8 mouse cellular contexts compared by ENCODE assay signal in genomic region chr15:98610131-98610633, GRCm38 (mm10). TPM values are rescaled to one million over a fixed set of nuclear protein-coding genes. Genes with fewer than 3 reads are reported as not detected.
DNase-seq lines count a peak whose midpoint lies in the region; ATAC-seq and TF ChIP-seq lines count a peak whose summit lies in the region.

No protein-coding gene starts in this region.

- H3K4me1 ChIP-seq in embryonic fibroblast, embryonic 13.5 days (ENCODE audit: control insufficient read depth, insufficient read depth, low read length) = no peaks in the 10 kb centered on the region
- H3K4me1 ChIP-seq in limb, embryonic 15.5 days = peaks cover 46% of the 10 kb centered on the region
- peaks cover 5% of the 10 kb centered on the region for H3K4me1 ChIP-seq in small intestine, adult 2 months (ENCODE audit: control insufficient read depth, insufficient read depth, insufficient read length, low read length)

- H3K36me3 ChIP-seq in limb, embryonic 15.5 days = peaks cover 4% of the 10 kb centered on the region; the same call in 1 of the 2 replicates
- H3K36me3 ChIP-seq in small intestine, adult 2 months (ENCODE audit: control insufficient read depth, insufficient read depth, low read length) = no peaks in the 10 kb centered on the region

- peak overlapping the region; percentile 91 for H3K4me3 ChIP-seq in left cerebral cortex, adult 2 months
- peak overlapping the region; percentile 80 for H3K4me3 ChIP-seq in embryonic fibroblast, embryonic 13.5 days (ENCODE audit: insufficient read depth, low read length)
- H3K4me3 ChIP-seq in limb, embryonic 15.5 days = peak overlapping the region; percentile 81
- H3K4me3 ChIP-seq in small intestine, adult 2 months (ENCODE audit: low read depth, low read length) = peak overlapping the region; percentile 87

- H3K27ac ChIP-seq in left cerebral cortex, adult 2 months = peak overlapping the region; percentile 97
- no peak overlapping the region for H3K27ac ChIP-seq in embryonic fibroblast, embryonic 13.5 days (ENCODE audit: insufficient read depth, low read length)
- H3K27ac ChIP-seq in limb, embryonic 15.5 days = peak overlapping the region; percentile 89
- peak overlapping the region; percentile 80 for H3K27ac ChIP-seq in small intestine, adult 2 months (ENCODE audit: insufficient read depth, low read depth, low read length)

- TF ChIP-seq POLR2A in embryonic fibroblast, embryonic 13.5 days (IDR thresholded peaks at IDR 0.05; ENCODE audit: low read depth, low read length) = no peak
- TF ChIP-seq POLR2A in small intestine, adult 2 months (IDR thresholded peaks at IDR 0.05; ENCODE audit: low read depth, low read length) = no peak

- no peak for TF ChIP-seq CTCF in left cerebral cortex, adult 2 months (IDR thresholded peaks at IDR 0.05)
- TF ChIP-seq CTCF in embryonic fibroblast, embryonic 13.5 days (IDR thresholded peaks at IDR 0.05; ENCODE audit: borderline replicate concordance, insufficient read depth, low read length) = no peak
- TF ChIP-seq CTCF in small intestine, adult 2 months (IDR thresholded peaks at IDR 0.05; ENCODE audit: extremely low read depth, insufficient read length, insufficient replicate concordance, low read depth, low read length) = no peak

- peak overlapping the region; percentile 92 for H3K4me2 ChIP-seq in limb, embryonic 15.5 days

- H3K27me3 ChIP-seq in limb, embryonic 15.5 days = no peaks in the 10 kb centered on the region
- no peaks in the 10 kb centered on the region for H3K27me3 ChIP-seq in small intestine, adult 2 months (ENCODE audit: control insufficient read depth, insufficient read depth, low read length)

- no peak for ATAC-seq in limb, embryonic 15.5 days (ENCODE audit: insufficient number of reproducible peaks, low FRiP score, low TSS enrichment, low read depth)

- H3K9ac ChIP-seq in limb, embryonic 15.5 days = peak overlapping the region; percentile 82

- DNase-seq in left cerebral cortex, adult 2 months (ENCODE audit: extremely low spot score in 1 of 2, low spot score in 2 of 2) = no peak
- no peak for DNase-seq in left cerebral cortex, postnatal 25 days (ENCODE audit: low spot score in 2 of 2)
- no peak for DNase-seq in spleen, postnatal 4 days (ENCODE audit: low spot score in 2 of 2)
- no peak for DNase-seq in right cerebral cortex, postnatal 4 days
- DNase-seq in frontal cortex, postnatal 10 days (ENCODE audit: low spot score in 2 of 2) = no peak

- no peaks in the 10 kb centered on the region for H3K9me3 ChIP-seq in limb, embryonic 15.5 days

- intact Hi-C loops in left cerebral cortex, adult 2 months (cut with DNase I) = no loop called here
- intact Hi-C loops in left cerebral cortex, postnatal 25 days (cut with DNase I) = no loop called here

- WGBS in limb, embryonic 15.5 days = 3% methylated on average over 12 of the region's 12 CpGs
- 2% methylated on average over 12 of the region's 12 CpGs for WGBS in small intestine, adult 2 months

RNA-seq across cellular contexts. Expression of gene Adcy6, which starts 0.3 kb away (rescaled TPM):
- total RNA-seq in left cerebral cortex, adult 2 months (2021) = 10 to 100 TPM; 52.7 to 57.4 TPM
- 10 to 100 TPM; 51.7 to 53.7 TPM for total RNA-seq in left cerebral cortex, postnatal 25 days (2021)
- polyA plus RNA-seq in embryonic fibroblast, embryonic 13.5 days (2011; ENCODE audit: insufficient read length, low read depth, missing spikeins) = 49.8 and 56.5 TPM in 2 replicates
- polyA plus RNA-seq in limb, embryonic 15.5 days (2015; fragmentation: Nextera tagmentation; extraction: Ambion mirVana) = 15.1 and 15.8 TPM in 2 replicates
- 55.9 and 89.2 TPM in 2 replicates for polyA plus RNA-seq in small intestine, adult 2 months (2012; rRNA removed)

RNA-seq across cellular contexts. Expression of gene Cacnb3, which starts 20.5 kb away (rescaled TPM):
- 100 to 1,000 TPM; 271 to 291 TPM for total RNA-seq in left cerebral cortex, adult 2 months (2021)
- total RNA-seq in left cerebral cortex, postnatal 25 days (2021) = 100 to 1,000 TPM; 277 to 286 TPM
- polyA plus RNA-seq in embryonic fibroblast, embryonic 13.5 days (2011; ENCODE audit: insufficient read length, low read depth, missing spikeins) = 40.5 and 44.2 TPM in 2 replicates
- 41.4 and 46.6 TPM in 2 replicates for polyA plus RNA-seq in limb, embryonic 15.5 days (2015; fragmentation: Nextera tagmentation; extraction: Ambion mirVana)
- polyA plus RNA-seq in small intestine, adult 2 months (2012; rRNA removed) = 19.1 and 40.2 TPM in 2 replicates

RNA-seq across cellular contexts. Expression of gene 4930415O20Rik, which starts 39.4 kb away (rescaled TPM):
- not detected for total RNA-seq in left cerebral cortex, adult 2 months (2021)
- total RNA-seq in left cerebral cortex, postnatal 25 days (2021) = not detected
- polyA plus RNA-seq in embryonic fibroblast, embryonic 13.5 days (2011; ENCODE audit: insufficient read length, low read depth, missing spikeins) = not detected in 2 replicates
- polyA plus RNA-seq in limb, embryonic 15.5 days (2015; fragmentation: Nextera tagmentation; extraction: Ambion mirVana) = not detected in 2 replicates
- polyA plus RNA-seq in small intestine, adult 2 months (2012; rRNA removed) = 0.46 and 2.7 TPM in 2 replicates

RNA-seq across cellular contexts. Expression of gene Ccnt1, which starts 39.5 kb away (rescaled TPM):
- 10 to 100 TPM; 40.3 to 45.8 TPM for total RNA-seq in left cerebral cortex, adult 2 months (2021)
- 10 to 100 TPM; 45.5 to 45.9 TPM for total RNA-seq in left cerebral cortex, postnatal 25 days (2021)
- 36.3 and 40.6 TPM in 2 replicates for polyA plus RNA-seq in embryonic fibroblast, embryonic 13.5 days (2011; ENCODE audit: insufficient read length, low read depth, missing spikeins)
- polyA plus RNA-seq in limb, embryonic 15.5 days (2015; fragmentation: Nextera tagmentation; extraction: Ambion mirVana) = 50.8 and 55.2 TPM in 2 replicates
- polyA plus RNA-seq in small intestine, adult 2 months (2012; rRNA removed) = 3.6 and 5.2 TPM in 2 replicates

RNA-seq across cellular contexts. Expression of gene Ddx23, which starts 52.5 kb away (rescaled TPM):
- 10 to 100 TPM; 84.4 to 90.2 TPM for total RNA-seq in left cerebral cortex, adult 2 months (2021)
- 10 to 100 TPM; 69.4 to 75.8 TPM for total RNA-seq in left cerebral cortex, postnatal 25 days (2021)
- polyA plus RNA-seq in embryonic fibroblast, embryonic 13.5 days (2011; ENCODE audit: insufficient read length, low read depth, missing spikeins) = 58.8 and 62.4 TPM in 2 replicates
- polyA plus RNA-seq in limb, embryonic 15.5 days (2015; fragmentation: Nextera tagmentation; extraction: Ambion mirVana) = 18.5 and 24.7 TPM in 2 replicates
- polyA plus RNA-seq in small intestine, adult 2 months (2012; rRNA removed) = 13.6 and 24.3 TPM in 2 replicates
